Mouse (Mus musculus) G1E (cell line): ENCODE results near the gene March8.

Source experiments
- CTCF ChIP-seq: IDR thresholded peaks from 2 replicates; pipeline ENCODE4 v1.5.1; 2012; ENCODE audit warnings: low read depth, low read length, inconsistent platforms, mixed read lengths
- GATA1 ChIP-seq: IDR thresholded peaks from 2 replicates; pipeline ENCODE4 v1.6.1; 2012; ENCODE audit warnings: borderline replicate concordance, low read length, inconsistent platforms, mixed read lengths
- GATA2 ChIP-seq: IDR thresholded peaks from 2 replicates; pipeline ENCODE4 v1.6.1; 2012; ENCODE audit warnings: low read depth, low read length, inconsistent platforms, borderline replicate concordance
- POLR2AphosphoS5 ChIP-seq: IDR thresholded peaks from 2 replicates; pipeline ENCODE4 v1.6.1; 2012; ENCODE audit warnings: low read depth, low read length, inconsistent platforms; ENCODE audit not compliant: insufficient replicate concordance
- TAL1 ChIP-seq: conservative IDR thresholded peaks from 2 replicates; pipeline ENCODE4 v1.6.1; 2012; ENCODE audit warnings: low read depth, low read length, inconsistent platforms, mixed read lengths

- TF ChIP-seq CTCF (no peak), POLR2AphosphoS5 (no peak), GATA1 (no peak), TAL1 (no peak), GATA2 (no peak)
Observed at GRCm38 (mm10) chr6:116378892-116379291, 41.1 kb downstream of the March8 start.
